Mouse (Mus musculus): ENCODE data around the gene Olfr1134. TPM values are rescaled to one million over a fixed set of nuclear protein-coding genes. Genes with fewer than 3 reads are reported as not detected.
"Not testable (repeated sequence)": the region's sequence is repeated elsewhere in the genome, so short reads cannot be mapped to it uniquely, and the experiment has no call there.

Gene Olfr1134
- not detected in 2 replicates for polyA plus RNA-seq (2015; fragmentation: Nextera tagmentation; extraction: Ambion mirVana)

DNA sequence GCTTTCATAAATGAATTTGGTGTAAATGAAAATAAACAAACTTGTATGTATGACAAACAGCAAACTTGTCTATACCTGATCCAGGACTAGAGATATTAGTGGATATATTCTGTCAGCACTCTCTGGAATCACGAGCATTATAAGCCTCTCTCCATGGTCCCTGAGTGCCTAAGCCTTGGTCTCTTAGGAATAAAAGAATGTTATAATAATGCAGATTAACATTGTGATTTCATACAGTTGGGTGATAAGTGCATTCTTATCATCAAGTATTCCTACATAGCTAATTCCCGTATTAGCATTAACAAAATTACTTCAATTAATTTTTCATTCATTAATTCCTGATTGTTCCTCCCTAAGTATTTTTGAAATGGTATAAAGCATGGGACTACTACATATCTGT lies at the start of gene Olfr1134:
Olfr1134 (minus strand) TSS at position 101 of the 400 bp plus-strand sequence.
- no peaks in the 10 kb centered on the region for H3K36me3 ChIP-seq
- H3K4me1 ChIP-seq, result no peaks in the 10 kb centered on the region
- H3K4me3 ChIP-seq, result no peak within 1 kb of the TSS
- no peak for ATAC-seq (ENCODE audit: insufficient number of reproducible peaks, insufficient read depth, low FRiP score, low TSS enrichment, low read depth)
- H3K27ac ChIP-seq, result no peak within 1 kb of the TSS
- 79% methylated on average over 2 of the region's 2 CpGs for WGBS
- no peak within 1 kb of the TSS for H3K9ac ChIP-seq
- no peaks in the 10 kb centered on the region for H3K9me3 ChIP-seq
- no peaks in the 10 kb centered on the region for H3K27me3 ChIP-seq
- no peak within 1 kb of the TSS for H3K4me2 ChIP-seq

- H3K27me3 ChIP-seq, result no peaks in the 10 kb centered on the region
- no peaks in the 10 kb centered on the region for H3K9me3 ChIP-seq
- no peaks in the 10 kb centered on the region for H3K4me1 ChIP-seq
- no peak within 1 kb of the TSS for H3K27ac ChIP-seq
- ATAC-seq (ENCODE audit: insufficient number of reproducible peaks, insufficient read depth, low FRiP score, low TSS enrichment, low read depth), result no peak
- H3K36me3 ChIP-seq, result no peaks in the 10 kb centered on the region
- no peak within 1 kb of the TSS for H3K4me2 ChIP-seq
- no peak within 1 kb of the TSS for H3K4me3 ChIP-seq
- no peak within 1 kb of the TSS for H3K9ac ChIP-seq
Observed at GRCm38 (mm10) chr2:87693847-87694246, 35.6 kb upstream of the Olfr1134 start, which contains the start of gene Olfr1136. Gene Olfr1136 (minus strand): TSS chr2:87693947.

GRCm38 (mm10) chr2:87673564-87673963 lies 15.3 kb upstream of the Olfr1134 start, which contains the start of gene Olfr1135:
Gene Olfr1135 (minus strand): TSS chr2:87673664.
- WGBS, result 24% methylated on average over 1 of the region's 1 CpGs
- no peak within 1 kb of the TSS for H3K9ac ChIP-seq
- H3K9me3 ChIP-seq, result no peaks in the 10 kb centered on the region
- H3K4me3 ChIP-seq, result no peak within 1 kb of the TSS
- H3K27me3 ChIP-seq, result no peaks in the 10 kb centered on the region
- no peak within 1 kb of the TSS for H3K4me2 ChIP-seq
- H3K36me3 ChIP-seq, result no peaks in the 10 kb centered on the region
- no peak within 1 kb of the TSS for H3K27ac ChIP-seq
- no peak for ATAC-seq (ENCODE audit: insufficient number of reproducible peaks, insufficient read depth, low FRiP score, low TSS enrichment, low read depth)
- H3K4me1 ChIP-seq, result no peaks in the 10 kb centered on the region

GRCm38 (mm10) chr2:87647274-87647673 lies 11.0 kb downstream of the Olfr1134 start, which contains the start of gene Olfr1133:
Gene Olfr1133 (minus strand): TSS chr2:87647374.
- Histone ChIP-seq H3K27ac (no peak within 1 kb of the TSS), H3K4me3 (no peak within 1 kb of the TSS), H3K9me3 (no peaks in the 10 kb centered on the region), H3K4me1 (no peaks in the 10 kb centered on the region), H3K9ac (no peak within 1 kb of the TSS), H3K4me2 (no peak within 1 kb of the TSS), H3K27me3 (no peaks in the 10 kb centered on the region), H3K36me3 (no peaks in the 10 kb centered on the region)
- no peak for ATAC-seq (ENCODE audit: insufficient number of reproducible peaks, insufficient read depth, low FRiP score, low TSS enrichment, low read depth)

DNA sequence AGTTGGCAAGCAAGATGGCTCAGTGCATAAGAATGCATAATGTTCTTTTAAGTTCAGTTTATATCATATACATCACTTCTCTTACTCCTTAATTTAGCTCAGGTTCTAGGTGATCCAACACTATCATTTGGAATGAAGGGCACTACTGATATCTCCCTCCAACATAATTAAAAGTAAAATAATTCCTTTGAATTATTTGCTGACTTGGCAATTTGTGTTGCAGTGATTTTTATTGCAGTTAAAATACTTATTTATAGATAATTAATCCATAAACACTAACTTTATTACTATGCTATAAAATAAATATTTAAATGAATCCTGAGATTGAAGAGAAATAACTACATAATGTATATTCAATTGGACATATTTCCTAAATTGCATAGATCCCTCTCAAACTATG lies 15.8 kb downstream of the Olfr1134 start:
- no peaks in the 10 kb centered on the region for H3K9me3 ChIP-seq
- no peaks in the 10 kb centered on the region for H3K36me3 ChIP-seq
- H3K4me3 ChIP-seq, result no peak overlapping the region
- no peak overlapping the region for H3K27ac ChIP-seq
- H3K4me2 ChIP-seq, result no peak overlapping the region
- ATAC-seq (ENCODE audit: insufficient number of reproducible peaks, insufficient read depth, low FRiP score, low TSS enrichment, low read depth), result no peak
- H3K27me3 ChIP-seq, result no peaks in the 10 kb centered on the region
- H3K4me1 ChIP-seq, result no peaks in the 10 kb centered on the region
- no peak overlapping the region for H3K9ac ChIP-seq

GRCm38 (mm10) chr2:87637435-87637834 lies 20.8 kb downstream of the Olfr1134 start, which contains the start of gene Olfr1132:
Gene Olfr1132 (minus strand): TSS chr2:87637535.
- no peaks in the 10 kb centered on the region for H3K4me1 ChIP-seq
- H3K36me3 ChIP-seq, result no peaks in the 10 kb centered on the region
- H3K4me3 ChIP-seq, result no peak within 1 kb of the TSS
- no peak for ATAC-seq (ENCODE audit: insufficient number of reproducible peaks, insufficient read depth, low FRiP score, low TSS enrichment, low read depth)
- no peak within 1 kb of the TSS for H3K4me2 ChIP-seq
- no peak within 1 kb of the TSS for H3K27ac ChIP-seq
- H3K27me3 ChIP-seq, result no peaks in the 10 kb centered on the region
- H3K9ac ChIP-seq, result no peak within 1 kb of the TSS
- H3K9me3 ChIP-seq, result no peaks in the 10 kb centered on the region

DNA sequence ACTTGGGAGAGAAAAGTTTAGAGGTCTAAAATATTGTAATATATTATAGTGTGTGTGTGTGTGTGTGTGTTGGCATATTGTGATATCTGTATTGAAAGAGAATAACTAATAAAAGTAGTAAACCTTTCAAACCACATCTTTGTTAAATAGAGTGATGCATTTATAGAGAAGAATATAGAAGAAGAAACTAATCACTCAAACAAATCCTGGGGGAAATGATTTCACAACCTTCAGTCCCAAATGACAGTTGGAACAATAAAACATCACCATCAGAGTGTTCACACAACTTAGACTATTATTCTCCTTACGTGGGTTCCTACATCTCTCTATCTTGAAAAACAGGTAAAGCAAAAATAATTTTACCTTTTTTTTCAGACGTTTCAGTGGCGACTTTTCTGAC lies 31.5 kb downstream of the Olfr1134 start, which contains the start of gene Olfr1131:
Olfr1131 (plus strand) TSS at position 301 of the 400 bp plus-strand sequence.
- no peak for ATAC-seq (ENCODE audit: insufficient number of reproducible peaks, insufficient read depth, low FRiP score, low TSS enrichment, low read depth)
- Histone ChIP-seq H3K4me2 (no peak within 1 kb of the TSS), H3K27me3 (no peaks in the 10 kb centered on the region), H3K4me3 (no peak within 1 kb of the TSS), H3K27ac (no peak within 1 kb of the TSS), H3K4me1 (no peaks in the 10 kb centered on the region), H3K9ac (no peak within 1 kb of the TSS), H3K36me3 (no peaks in the 10 kb centered on the region), H3K9me3 (no peaks in the 10 kb centered on the region)
- WGBS, result 70% methylated on average over 3 of the region's 3 CpGs

DNA sequence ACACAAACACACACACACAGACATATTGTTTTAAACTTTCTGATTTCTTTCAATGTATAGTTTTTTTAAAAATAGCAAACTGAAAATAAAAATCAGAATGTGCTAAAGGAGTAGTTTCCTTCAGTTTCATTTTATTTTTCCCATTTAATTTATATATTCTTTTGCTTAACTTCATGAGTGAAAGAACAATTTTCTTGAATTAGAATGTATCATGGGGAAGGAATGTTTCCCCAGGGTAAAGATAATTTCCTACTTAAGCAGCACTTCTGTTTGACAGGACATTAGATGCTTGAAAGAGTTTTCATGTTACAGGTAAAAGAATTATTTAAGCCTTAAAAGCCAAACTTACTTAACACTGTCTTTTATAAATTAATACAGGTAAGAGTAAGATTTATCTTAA lies 52.3 kb downstream of the Olfr1134 start, which contains the start of gene Olfr1130:
Olfr1130 (plus strand) TSS at position 301 of the 400 bp plus-strand sequence.
- H3K4me1 ChIP-seq, H3K27ac ChIP-seq: not testable (repeated sequence)

More for the DNA sequence above, 52.3 kb downstream of the Olfr1134 start, which contains the start of gene Olfr1130:
- not testable (repeated sequence) for H3K36me3 ChIP-seq; H3K9me3 ChIP-seq; H3K27me3 ChIP-seq; H3K4me2 ChIP-seq; H3K4me3 ChIP-seq; H3K9ac ChIP-seq; ATAC-seq (ENCODE audit: insufficient number of reproducible peaks, insufficient read depth, low FRiP score, low TSS enrichment, low read depth)

Other genes with a start within 250 kb of the Olfr1134 start
- not detected in 2 replicates for gene Olfr1123, start 241.8 kb downstream of the Olfr1134 start, polyA plus RNA-seq (2015; fragmentation: Nextera tagmentation; extraction: Ambion mirVana)
- 0.14 TPM in 1 of 2 replicates, not detected in the other for gene Olfr1124, start 228.2 kb downstream of the Olfr1134 start, polyA plus RNA-seq (2015; fragmentation: Nextera tagmentation; extraction: Ambion mirVana)
- not detected in 2 replicates for gene Olfr1126, start 204.5 kb downstream of the Olfr1134 start, polyA plus RNA-seq (2015; fragmentation: Nextera tagmentation; extraction: Ambion mirVana)
- gene Pramel7, start 161.4 kb downstream of the Olfr1134 start, polyA plus RNA-seq (2015; fragmentation: Nextera tagmentation; extraction: Ambion mirVana), result not detected in 2 replicates
- not detected in 2 replicates for gene Pramel6, start 151.9 kb downstream of the Olfr1134 start, polyA plus RNA-seq (2015; fragmentation: Nextera tagmentation; extraction: Ambion mirVana)
- gene Olfr153, start 126.7 kb downstream of the Olfr1134 start, polyA plus RNA-seq (2015; fragmentation: Nextera tagmentation; extraction: Ambion mirVana), result not detected in 2 replicates
- gene Olfr1128, start 112.9 kb downstream of the Olfr1134 start, polyA plus RNA-seq (2015; fragmentation: Nextera tagmentation; extraction: Ambion mirVana), result not detected in 2 replicates
- gene Olfr1129, start 84.6 kb downstream of the Olfr1134 start, polyA plus RNA-seq (2015; fragmentation: Nextera tagmentation; extraction: Ambion mirVana), result not detected in 2 replicates
- gene Olfr1130, start 52.2 kb downstream of the Olfr1134 start, polyA plus RNA-seq (2015; fragmentation: Nextera tagmentation; extraction: Ambion mirVana), result not detected in 2 replicates
- gene Olfr1131, start 31.4 kb downstream of the Olfr1134 start, polyA plus RNA-seq (2015; fragmentation: Nextera tagmentation; extraction: Ambion mirVana), result not detected in 2 replicates
- not detected in 2 replicates for gene Olfr1132, start 20.9 kb downstream of the Olfr1134 start, polyA plus RNA-seq (2015; fragmentation: Nextera tagmentation; extraction: Ambion mirVana)
- gene Olfr1133, start 11.1 kb downstream of the Olfr1134 start, polyA plus RNA-seq (2015; fragmentation: Nextera tagmentation; extraction: Ambion mirVana), result not detected in 2 replicates
- not detected in 2 replicates for gene Olfr1135, start 15.2 kb upstream of the Olfr1134 start, polyA plus RNA-seq (2015; fragmentation: Nextera tagmentation; extraction: Ambion mirVana)
- not detected in 2 replicates for gene Olfr1136, start 35.5 kb upstream of the Olfr1134 start, polyA plus RNA-seq (2015; fragmentation: Nextera tagmentation; extraction: Ambion mirVana)
- gene Olfr1137, start 54.7 kb upstream of the Olfr1134 start, polyA plus RNA-seq (2015; fragmentation: Nextera tagmentation; extraction: Ambion mirVana), result 0.29 TPM in 1 of 2 replicates, not detected in the other
- not detected in 2 replicates for gene Olfr1138, start 81.5 kb upstream of the Olfr1134 start, polyA plus RNA-seq (2015; fragmentation: Nextera tagmentation; extraction: Ambion mirVana)
- gene Olfr1140, start 85.3 kb upstream of the Olfr1134 start, polyA plus RNA-seq (2015; fragmentation: Nextera tagmentation; extraction: Ambion mirVana), result not detected in 2 replicates
- gene Olfr1141, start 95.5 kb upstream of the Olfr1134 start, polyA plus RNA-seq (2015; fragmentation: Nextera tagmentation; extraction: Ambion mirVana), result not detected in 2 replicates
- gene Olfr152, start 121.0 kb upstream of the Olfr1134 start, polyA plus RNA-seq (2015; fragmentation: Nextera tagmentation; extraction: Ambion mirVana), result not detected in 2 replicates
- not detected in 2 replicates for gene Olfr1143, start 142.1 kb upstream of the Olfr1134 start, polyA plus RNA-seq (2015; fragmentation: Nextera tagmentation; extraction: Ambion mirVana)
- not detected in 2 replicates for gene Olfr1145, start 151.4 kb upstream of the Olfr1134 start, polyA plus RNA-seq (2015; fragmentation: Nextera tagmentation; extraction: Ambion mirVana)
- not detected in 2 replicates for gene Olfr1148, start 172.1 kb upstream of the Olfr1134 start, polyA plus RNA-seq (2015; fragmentation: Nextera tagmentation; extraction: Ambion mirVana)
- not detected in 2 replicates for gene Olfr1150-ps1, start 185.5 kb upstream of the Olfr1134 start, polyA plus RNA-seq (2015; fragmentation: Nextera tagmentation; extraction: Ambion mirVana)
- not detected in 2 replicates for gene Olfr1151, start 197.4 kb upstream of the Olfr1134 start, polyA plus RNA-seq (2015; fragmentation: Nextera tagmentation; extraction: Ambion mirVana)
- gene Olfr1152, start 208.0 kb upstream of the Olfr1134 start, polyA plus RNA-seq (2015; fragmentation: Nextera tagmentation; extraction: Ambion mirVana), result not detected in 2 replicates
- not detected in 2 replicates for gene Olfr1153, start 236.5 kb upstream of the Olfr1134 start, polyA plus RNA-seq (2015; fragmentation: Nextera tagmentation; extraction: Ambion mirVana)
- gene Olfr1154, start 246.7 kb upstream of the Olfr1134 start, polyA plus RNA-seq (2015; fragmentation: Nextera tagmentation; extraction: Ambion mirVana), result not detected in 2 replicates

Measured in embryonic facial prominence, embryonic 13.5 days (tissue).